Mouse (Mus musculus): ENCODE measurements at regions not wholly inside any gene's neighbourhood (a gene's known extent, or its start where the extent isn't known, plus 50 kb on each side); places are given as distances from the start of the nearest gene placed in this dataset.

- H3K4me2 ChIP-seq (ENCODE audit: low read depth, low read length) = no peak overlapping the region
- no peak overlapping the region for H3K4me3 ChIP-seq (ENCODE audit: low read depth, low read length)
- no peak overlapping the region for H3K9ac ChIP-seq (replicated peaks; ENCODE audit: low read length)
- DNase-seq (ENCODE audit: low spot score) = no peak
- no peak overlapping the region for H3K27ac ChIP-seq (replicated peaks; ENCODE audit: low read depth, low read length)
- no peaks in the 10 kb centered on the region for H3K36me3 ChIP-seq (replicated peaks; ENCODE audit: control insufficient read depth, insufficient read depth, low read depth, low read length)
- H3K27me3 ChIP-seq (ENCODE audit: control insufficient read depth, insufficient read depth, low read length) = no peaks in the 10 kb centered on the region
- no peak for ATAC-seq (replicated peaks; ENCODE audit: insufficient number of reproducible peaks, low FRiP score, low TSS enrichment, low read depth)
- 87% methylated on average over 9 of the region's 9 CpGs for WGBS
- H3K4me1 ChIP-seq (ENCODE audit: control insufficient read depth, insufficient read depth, low read length) = no peaks in the 10 kb centered on the region
- no peaks in the 10 kb centered on the region for H3K9me3 ChIP-seq (replicated peaks; ENCODE audit: control insufficient read depth, low read length)
These were observed 87.2 kb upstream of the E030018B13Rik start for GRCm38 (mm10) chr7:63829362-63829920.

GRCm38 (mm10) chr7:63833676-63834075 is 83.0 kb upstream of the E030018B13Rik start:
- ATAC-seq (replicated peaks; ENCODE audit: insufficient number of reproducible peaks, low FRiP score, low TSS enrichment, low read depth) = no peak
- WGBS = 81% methylated on average over 6 of the region's 6 CpGs
- H3K36me3 ChIP-seq (replicated peaks; ENCODE audit: control insufficient read depth, insufficient read depth, low read depth, low read length) = no peaks in the 10 kb centered on the region
- DNase-seq (ENCODE audit: low spot score) = no peak
- H3K4me3 ChIP-seq (ENCODE audit: low read depth, low read length) = no peak overlapping the region
- H3K9me3 ChIP-seq (replicated peaks; ENCODE audit: control insufficient read depth, low read length) = no peaks in the 10 kb centered on the region
- no peak overlapping the region for H3K4me2 ChIP-seq (ENCODE audit: low read depth, low read length)
- no peaks in the 10 kb centered on the region for H3K4me1 ChIP-seq (ENCODE audit: control insufficient read depth, insufficient read depth, low read length)
- H3K27ac ChIP-seq (replicated peaks; ENCODE audit: low read depth, low read length) = no peak overlapping the region
- H3K9ac ChIP-seq (replicated peaks; ENCODE audit: low read length) = no peak overlapping the region
- H3K27me3 ChIP-seq (ENCODE audit: control insufficient read depth, insufficient read depth, low read length) = no peaks in the 10 kb centered on the region

GRCm38 (mm10) chr7:63835958-63836357 is 80.7 kb upstream of the E030018B13Rik start:
- Histone ChIP-seq H3K9me3 (replicated peaks; ENCODE audit: control insufficient read depth, low read length) (no peaks in the 10 kb centered on the region), H3K27me3 (ENCODE audit: control insufficient read depth, insufficient read depth, low read length) (no peaks in the 10 kb centered on the region), H3K4me2 (ENCODE audit: low read depth, low read length) (no peak overlapping the region), H3K36me3 (replicated peaks; ENCODE audit: control insufficient read depth, insufficient read depth, low read depth, low read length) (no peaks in the 10 kb centered on the region), H3K9ac (replicated peaks; ENCODE audit: low read length) (no peak overlapping the region), H3K27ac (replicated peaks; ENCODE audit: low read depth, low read length) (no peak overlapping the region), H3K4me3 (ENCODE audit: low read depth, low read length) (no peak overlapping the region), H3K4me1 (ENCODE audit: control insufficient read depth, insufficient read depth, low read length) (no peaks in the 10 kb centered on the region)
- no peak for DNase-seq (ENCODE audit: low spot score)
- no peak for ATAC-seq (replicated peaks; ENCODE audit: insufficient number of reproducible peaks, low FRiP score, low TSS enrichment, low read depth)

All from embryonic facial prominence, embryonic 11.5 days (tissue).